Mouse (Mus musculus): ENCODE measurements at regions not wholly inside any gene's neighbourhood (a gene's known extent, or its start where the extent isn't known, plus 50 kb on each side); places are given as distances from the start of the nearest gene placed in this dataset.

- no peak for ATAC-seq (ENCODE audit: low read depth)
- Histone ChIP-seq H3K9ac (ENCODE audit: low read length) (no peak overlapping the region), H3K4me1 (replicated peaks; ENCODE audit: control insufficient read depth, insufficient read depth, low read length) (no peaks in the 10 kb centered on the region), H3K4me2 (ENCODE audit: low read depth, low read length) (no peak overlapping the region), H3K9me3 (ENCODE audit: control insufficient read depth, low read length) (no peaks in the 10 kb centered on the region), H3K4me3 (ENCODE audit: low read length) (no peak overlapping the region), H3K36me3 (ENCODE audit: control insufficient read depth, insufficient read depth, low read length) (no peaks in the 10 kb centered on the region), H3K27ac (ENCODE audit: low read length) (no peak overlapping the region), H3K27me3 (ENCODE audit: control insufficient read depth, insufficient read depth, low read depth, low read length) (no peaks in the 10 kb centered on the region)
- WGBS: 63% methylated on average over 4 of the region's 4 CpGs
Observed at GRCm38 (mm10) chr15:62457051-62457664, 1387.8 kb downstream of the Gsdmc2 start.

GRCm38 (mm10) chr15:62456020-62456419 lies 1389.0 kb downstream of the Gsdmc2 start:
- Histone ChIP-seq H3K9me3 (ENCODE audit: control insufficient read depth, low read length) (no peaks in the 10 kb centered on the region), H3K27ac (ENCODE audit: low read length) (no peak overlapping the region), H3K36me3 (ENCODE audit: control insufficient read depth, insufficient read depth, low read length) (no peaks in the 10 kb centered on the region), H3K4me1 (replicated peaks; ENCODE audit: control insufficient read depth, insufficient read depth, low read length) (no peaks in the 10 kb centered on the region), H3K4me2 (ENCODE audit: low read depth, low read length) (no peak overlapping the region), H3K4me3 (ENCODE audit: low read length) (no peak overlapping the region), H3K9ac (ENCODE audit: low read length) (no peak overlapping the region), H3K27me3 (ENCODE audit: control insufficient read depth, insufficient read depth, low read depth, low read length) (no peaks in the 10 kb centered on the region)
- ATAC-seq (ENCODE audit: low read depth): no peak
- WGBS: 44% methylated on average over 1 of the region's 1 CpGs

- Histone ChIP-seq H3K4me1 (replicated peaks; ENCODE audit: control insufficient read depth, insufficient read depth, low read length) (no peaks in the 10 kb centered on the region), H3K9me3 (ENCODE audit: control insufficient read depth, low read length) (no peaks in the 10 kb centered on the region), H3K4me2 (ENCODE audit: low read depth, low read length) (no peak overlapping the region), H3K9ac (ENCODE audit: low read length) (no peak overlapping the region), H3K4me3 (ENCODE audit: low read length) (no peak overlapping the region), H3K27me3 (ENCODE audit: control insufficient read depth, insufficient read depth, low read depth, low read length) (no peaks in the 10 kb centered on the region), H3K27ac (ENCODE audit: low read length) (no peak overlapping the region), H3K36me3 (ENCODE audit: control insufficient read depth, insufficient read depth, low read length) (no peaks in the 10 kb centered on the region)
- WGBS: 73% methylated on average over 3 of the region's 3 CpGs
- no peak for ATAC-seq (ENCODE audit: low read depth)
Observed at GRCm38 (mm10) chr15:62448116-62448515, 1396.9 kb downstream of the Gsdmc2 start.

- no peak overlapping the region for H3K9ac ChIP-seq (ENCODE audit: low read length)
- H3K36me3 ChIP-seq (ENCODE audit: control insufficient read depth, insufficient read depth, low read length): no peaks in the 10 kb centered on the region
- ATAC-seq (ENCODE audit: low read depth): no peak
- no peak overlapping the region for H3K4me2 ChIP-seq (ENCODE audit: low read depth, low read length)
- no peaks in the 10 kb centered on the region for H3K9me3 ChIP-seq (ENCODE audit: control insufficient read depth, low read length)
- no peak overlapping the region for H3K27ac ChIP-seq (ENCODE audit: low read length)
- H3K27me3 ChIP-seq (ENCODE audit: control insufficient read depth, insufficient read depth, low read depth, low read length): no peaks in the 10 kb centered on the region
- 66% methylated on average over 5 of the region's 5 CpGs for WGBS
- H3K4me1 ChIP-seq (replicated peaks; ENCODE audit: control insufficient read depth, insufficient read depth, low read length): no peaks in the 10 kb centered on the region
- no peak overlapping the region for H3K4me3 ChIP-seq (ENCODE audit: low read length)
Observed at GRCm38 (mm10) chr15:62439211-62439610, 1405.8 kb downstream of the Gsdmc2 start.

GRCm38 (mm10) chr15:62436631-62437030 lies 1408.3 kb downstream of the Gsdmc2 start:
- no peak overlapping the region for H3K27ac ChIP-seq (ENCODE audit: low read length)
- no peaks in the 10 kb centered on the region for H3K27me3 ChIP-seq (ENCODE audit: control insufficient read depth, insufficient read depth, low read depth, low read length)
- no peak overlapping the region for H3K9ac ChIP-seq (ENCODE audit: low read length)
- no peak overlapping the region for H3K4me3 ChIP-seq (ENCODE audit: low read length)
- no peak for ATAC-seq (ENCODE audit: low read depth)
- no peaks in the 10 kb centered on the region for H3K9me3 ChIP-seq (ENCODE audit: control insufficient read depth, low read length)
- no peaks in the 10 kb centered on the region for H3K36me3 ChIP-seq (ENCODE audit: control insufficient read depth, insufficient read depth, low read length)
- H3K4me1 ChIP-seq (replicated peaks; ENCODE audit: control insufficient read depth, insufficient read depth, low read length): no peaks in the 10 kb centered on the region
- WGBS: 85% methylated on average over 5 of the region's 5 CpGs
- no peak overlapping the region for H3K4me2 ChIP-seq (ENCODE audit: low read depth, low read length)

- Histone ChIP-seq H3K4me2 (ENCODE audit: low read depth, low read length) (no peak overlapping the region), H3K27ac (ENCODE audit: low read length) (no peak overlapping the region), H3K36me3 (ENCODE audit: control insufficient read depth, insufficient read depth, low read length) (no peaks in the 10 kb centered on the region), H3K9ac (ENCODE audit: low read length) (no peak overlapping the region), H3K4me1 (replicated peaks; ENCODE audit: control insufficient read depth, insufficient read depth, low read length) (no peaks in the 10 kb centered on the region), H3K4me3 (ENCODE audit: low read length) (no peak overlapping the region), H3K9me3 (ENCODE audit: control insufficient read depth, low read length) (no peaks in the 10 kb centered on the region), H3K27me3 (ENCODE audit: control insufficient read depth, insufficient read depth, low read depth, low read length) (no peaks in the 10 kb centered on the region)
- no peak for ATAC-seq (ENCODE audit: low read depth)
- 84% methylated on average over 4 of the region's 4 CpGs for WGBS
Observed at GRCm38 (mm10) chr15:62435141-62435680, 1409.8 kb downstream of the Gsdmc2 start.

- 93% methylated on average over 1 of the region's 1 CpGs for WGBS
- no peaks in the 10 kb centered on the region for H3K36me3 ChIP-seq (ENCODE audit: control insufficient read depth, insufficient read depth, low read length)
- no peak overlapping the region for H3K27ac ChIP-seq (ENCODE audit: low read length)
- H3K9me3 ChIP-seq (ENCODE audit: control insufficient read depth, low read length): no peaks in the 10 kb centered on the region
- no peaks in the 10 kb centered on the region for H3K27me3 ChIP-seq (ENCODE audit: control insufficient read depth, insufficient read depth, low read depth, low read length)
- no peaks in the 10 kb centered on the region for H3K4me1 ChIP-seq (replicated peaks; ENCODE audit: control insufficient read depth, insufficient read depth, low read length)
- no peak overlapping the region for H3K4me2 ChIP-seq (ENCODE audit: low read depth, low read length)
- no peak overlapping the region for H3K4me3 ChIP-seq (ENCODE audit: low read length)
- no peak overlapping the region for H3K9ac ChIP-seq (ENCODE audit: low read length)
- no peak for ATAC-seq (ENCODE audit: low read depth)
Observed at GRCm38 (mm10) chr15:62432742-62433245, 1412.2 kb downstream of the Gsdmc2 start.

GRCm38 (mm10) chr15:62431150-62431678 lies 1413.8 kb downstream of the Gsdmc2 start:
- WGBS: 69% methylated on average over 1 of the region's 1 CpGs

GRCm38 (mm10) chr15:62422995-62423394 lies 1422.0 kb downstream of the Gsdmc2 start:
- Histone ChIP-seq H3K4me1 (replicated peaks; ENCODE audit: control insufficient read depth, insufficient read depth, low read length) (no peaks in the 10 kb centered on the region), H3K27ac (ENCODE audit: low read length) (no peak overlapping the region), H3K9ac (ENCODE audit: low read length) (no peak overlapping the region)

More at GRCm38 (mm10) chr15:62431150-62431678, 1413.8 kb downstream of the Gsdmc2 start:
- no peaks in the 10 kb centered on the region for H3K36me3 ChIP-seq (ENCODE audit: control insufficient read depth, insufficient read depth, low read length)
- no peak overlapping the region for H3K4me3 ChIP-seq (ENCODE audit: low read length)
- no peak overlapping the region for H3K4me2 ChIP-seq (ENCODE audit: low read depth, low read length)
- no peaks in the 10 kb centered on the region for H3K27me3 ChIP-seq (ENCODE audit: control insufficient read depth, insufficient read depth, low read depth, low read length)
- H3K4me1 ChIP-seq (replicated peaks; ENCODE audit: control insufficient read depth, insufficient read depth, low read length): no peaks in the 10 kb centered on the region
- no peak overlapping the region for H3K9ac ChIP-seq (ENCODE audit: low read length)
- ATAC-seq (ENCODE audit: low read depth): no peak
- no peaks in the 10 kb centered on the region for H3K9me3 ChIP-seq (ENCODE audit: control insufficient read depth, low read length)
- H3K27ac ChIP-seq (ENCODE audit: low read length): no peak overlapping the region

More at GRCm38 (mm10) chr15:62422995-62423394, 1422.0 kb downstream of the Gsdmc2 start:
- ATAC-seq (ENCODE audit: low read depth): no peak
- no peaks in the 10 kb centered on the region for H3K36me3 ChIP-seq (ENCODE audit: control insufficient read depth, insufficient read depth, low read length)
- no peaks in the 10 kb centered on the region for H3K9me3 ChIP-seq (ENCODE audit: control insufficient read depth, low read length)
- H3K4me2 ChIP-seq (ENCODE audit: low read depth, low read length): no peak overlapping the region
- 77% methylated on average over 5 of the region's 5 CpGs for WGBS
- no peaks in the 10 kb centered on the region for H3K27me3 ChIP-seq (ENCODE audit: control insufficient read depth, insufficient read depth, low read depth, low read length)
- no peak overlapping the region for H3K4me3 ChIP-seq (ENCODE audit: low read length)

All from lung, embryonic 16.5 days (tissue).